Mouse (Mus musculus): ENCODE measurements at regions not wholly inside any gene's neighbourhood (a gene's known extent, or its start where the extent isn't known, plus 50 kb on each side); places are given as distances from the start of the nearest gene placed in this dataset.

- ATAC-seq (ENCODE audit: low FRiP score, low read depth) (no peak), DNase-seq (ENCODE audit: low spot score) (no peak)
- Histone ChIP-seq H3K4me3 (replicated peaks; ENCODE audit: low read length) (no peak overlapping the region), H3K9me3 (ENCODE audit: control insufficient read depth, low read length) (no peaks in the 10 kb centered on the region), H3K36me3 (ENCODE audit: control insufficient read depth, insufficient read depth, low read length) (no peaks in the 10 kb centered on the region), H3K4me2 (replicated peaks; ENCODE audit: low read depth, low read length, severe bottlenecking) (no peak overlapping the region), H3K27me3 (ENCODE audit: control insufficient read depth, insufficient read depth, low read length) (no peaks in the 10 kb centered on the region), H3K27ac (replicated peaks; ENCODE audit: low read depth, low read length) (no peak overlapping the region), H3K9ac (ENCODE audit: low read depth, low read length, severe bottlenecking) (no peak overlapping the region), H3K4me1 (ENCODE audit: control insufficient read depth, insufficient read depth, low read length) (no peaks in the 10 kb centered on the region)
- no peak for TF ChIP-seq POLR2A (IDR thresholded peaks at IDR 0.05; ENCODE audit: borderline replicate concordance, extremely low read depth, insufficient read depth, insufficient read length)
- WGBS: 85% methylated on average over 8 of the region's 8 CpGs
These were observed 57.8 kb downstream of the Lsm3 start for GRCm38 (mm10) chr6:91573487-91573886.

- H3K4me3 ChIP-seq (replicated peaks; ENCODE audit: low read length): no peak overlapping the region
- H3K27ac ChIP-seq (replicated peaks; ENCODE audit: low read depth, low read length): no peak overlapping the region
- H3K4me2 ChIP-seq (replicated peaks; ENCODE audit: low read depth, low read length, severe bottlenecking): no peak overlapping the region
- DNase-seq (ENCODE audit: low spot score) (no peak), ATAC-seq (ENCODE audit: low FRiP score, low read depth) (no peak)
- H3K9me3 ChIP-seq (ENCODE audit: control insufficient read depth, low read length): no peaks in the 10 kb centered on the region
- no peaks in the 10 kb centered on the region for H3K4me1 ChIP-seq (ENCODE audit: control insufficient read depth, insufficient read depth, low read length)
- H3K36me3 ChIP-seq (ENCODE audit: control insufficient read depth, insufficient read depth, low read length): no peaks in the 10 kb centered on the region
- WGBS: 83% methylated on average over 10 of the region's 10 CpGs
- H3K27me3 ChIP-seq (ENCODE audit: control insufficient read depth, insufficient read depth, low read length): no peaks in the 10 kb centered on the region
- no peak overlapping the region for H3K9ac ChIP-seq (ENCODE audit: low read depth, low read length, severe bottlenecking)
- TF ChIP-seq POLR2A (IDR thresholded peaks at IDR 0.05; ENCODE audit: borderline replicate concordance, extremely low read depth, insufficient read depth, insufficient read length): no peak
These were observed 58.7 kb downstream of the Lsm3 start for GRCm38 (mm10) chr6:91574414-91574813.

GRCm38 (mm10) chr6:91575662-91576364, 60.1 kb downstream of the Lsm3 start:
- Histone ChIP-seq H3K27ac (replicated peaks; ENCODE audit: low read depth, low read length) (no peak overlapping the region), H3K4me3 (replicated peaks; ENCODE audit: low read length) (no peak overlapping the region), H3K4me1 (ENCODE audit: control insufficient read depth, insufficient read depth, low read length) (no peaks in the 10 kb centered on the region), H3K9ac (ENCODE audit: low read depth, low read length, severe bottlenecking) (no peak overlapping the region), H3K9me3 (ENCODE audit: control insufficient read depth, low read length) (no peaks in the 10 kb centered on the region), H3K4me2 (replicated peaks; ENCODE audit: low read depth, low read length, severe bottlenecking) (no peak overlapping the region), H3K27me3 (ENCODE audit: control insufficient read depth, insufficient read depth, low read length) (no peaks in the 10 kb centered on the region), H3K36me3 (ENCODE audit: control insufficient read depth, insufficient read depth, low read length) (no peaks in the 10 kb centered on the region)
- ATAC-seq (ENCODE audit: low FRiP score, low read depth): peak; percentile 60
- WGBS: 62% methylated on average over 4 of the region's 4 CpGs
- TF ChIP-seq POLR2A (IDR thresholded peaks at IDR 0.05; ENCODE audit: borderline replicate concordance, extremely low read depth, insufficient read depth, insufficient read length): no peak
- peak; percentile 62 for DNase-seq (ENCODE audit: low spot score)

- Histone ChIP-seq H3K9me3 (ENCODE audit: control insufficient read depth, low read length) (no peaks in the 10 kb centered on the region), H3K36me3 (ENCODE audit: control insufficient read depth, insufficient read depth, low read length) (no peaks in the 10 kb centered on the region), H3K4me3 (replicated peaks; ENCODE audit: low read length) (no peak overlapping the region), H3K27me3 (ENCODE audit: control insufficient read depth, insufficient read depth, low read length) (no peaks in the 10 kb centered on the region), H3K9ac (ENCODE audit: low read depth, low read length, severe bottlenecking) (no peak overlapping the region), H3K4me1 (ENCODE audit: control insufficient read depth, insufficient read depth, low read length) (no peaks in the 10 kb centered on the region), H3K27ac (replicated peaks; ENCODE audit: low read depth, low read length) (no peak overlapping the region), H3K4me2 (replicated peaks; ENCODE audit: low read depth, low read length, severe bottlenecking) (no peak overlapping the region)
- TF ChIP-seq POLR2A (IDR thresholded peaks at IDR 0.05; ENCODE audit: borderline replicate concordance, extremely low read depth, insufficient read depth, insufficient read length): no peak
- 38% methylated on average over 15 of the region's 15 CpGs for WGBS
- ATAC-seq (ENCODE audit: low FRiP score, low read depth) (no peak), DNase-seq (ENCODE audit: low spot score) (no peak)
These were observed 61.2 kb downstream of the Lsm3 start for GRCm38 (mm10) chr6:91576906-91577305.

- Histone ChIP-seq H3K4me3 (replicated peaks; ENCODE audit: low read length) (no peak overlapping the region), H3K9ac (ENCODE audit: low read depth, low read length, severe bottlenecking) (no peak overlapping the region), H3K27me3 (ENCODE audit: control insufficient read depth, insufficient read depth, low read length) (no peaks in the 10 kb centered on the region), H3K36me3 (ENCODE audit: control insufficient read depth, insufficient read depth, low read length) (no peaks in the 10 kb centered on the region), H3K4me2 (replicated peaks; ENCODE audit: low read depth, low read length, severe bottlenecking) (no peak overlapping the region), H3K27ac (replicated peaks; ENCODE audit: low read depth, low read length) (no peak overlapping the region), H3K4me1 (ENCODE audit: control insufficient read depth, insufficient read depth, low read length) (no peaks in the 10 kb centered on the region), H3K9me3 (ENCODE audit: control insufficient read depth, low read length) (no peaks in the 10 kb centered on the region)
- WGBS: 81% methylated on average over 10 of the region's 10 CpGs
- DNase-seq (ENCODE audit: low spot score) (no peak), ATAC-seq (ENCODE audit: low FRiP score, low read depth) (no peak)
- no peak for TF ChIP-seq POLR2A (IDR thresholded peaks at IDR 0.05; ENCODE audit: borderline replicate concordance, extremely low read depth, insufficient read depth, insufficient read length)
These were observed 63.9 kb downstream of the Lsm3 start for GRCm38 (mm10) chr6:91579666-91580065.

Measured in limb, embryonic 14.5 days (tissue).